Mouse (Mus musculus) cerebellum, adult 9-11 months (tissue): ENCODE results near the gene Cercam.
"Not testable (repeated sequence)": the region's sequence is repeated elsewhere in the genome, so short reads cannot be mapped to it uniquely, and the experiment has no call there.

Experiments used
- DNase-seq: peaks from one replicate; pipeline ENCODE4 v3.0.0; 2022

Cercam gene

DNA sequence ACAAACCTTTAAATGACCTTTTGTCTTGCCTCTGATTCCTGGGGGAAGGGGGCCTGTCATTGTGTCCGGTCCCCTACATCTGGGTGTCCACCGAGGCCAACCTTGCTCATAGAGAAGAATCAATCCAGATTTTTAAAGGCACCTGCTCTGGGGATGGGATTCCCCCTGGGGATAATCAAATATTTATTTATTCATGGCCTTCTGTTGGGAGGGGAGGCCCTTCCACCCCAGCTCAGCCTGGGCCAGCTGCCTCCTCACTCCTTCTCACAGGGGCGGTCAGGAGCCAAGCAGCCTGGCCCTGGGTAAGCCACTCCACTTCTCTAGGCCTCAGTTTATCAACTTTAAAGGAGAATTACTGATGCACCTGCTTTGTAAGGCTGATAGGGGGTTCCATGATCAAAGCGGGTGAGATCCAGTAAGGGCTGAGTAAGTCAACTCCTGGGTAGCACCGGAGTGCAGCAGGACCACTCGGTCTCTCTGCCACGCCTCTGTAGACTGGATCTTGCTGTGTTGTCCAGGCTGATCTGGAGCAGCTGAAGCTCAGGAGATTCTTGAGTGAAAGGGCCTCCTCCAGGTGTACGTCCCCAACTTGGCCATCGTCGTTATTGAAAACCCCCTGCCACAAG, 13.3 kb upstream of the Cercam start:
- no peak for DNase-seq

- DNase-seq = peak; percentile 48
Measured at GRCm38 (mm10) chr2:29856451-29857260, 12.3 kb upstream of the Cercam start.

DNA sequence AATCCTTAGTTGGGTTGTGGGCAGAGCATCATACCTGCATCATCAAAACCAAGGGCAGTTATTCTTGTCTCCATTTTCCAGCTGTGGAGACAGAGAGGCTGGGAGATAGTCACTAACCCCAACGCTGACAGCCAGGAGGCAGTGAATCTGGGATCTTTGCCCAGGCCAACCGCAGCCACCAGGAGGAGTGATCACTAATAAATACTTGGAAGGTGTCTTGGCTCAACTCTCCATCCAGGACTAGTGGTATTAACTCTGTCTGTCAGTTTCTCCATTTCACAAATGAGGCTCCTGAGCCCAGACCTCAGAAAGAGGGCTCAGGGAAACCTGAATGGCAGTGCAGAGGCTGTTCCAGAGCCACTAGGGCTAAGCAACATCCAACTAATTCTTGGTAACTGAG, 11.6 kb upstream of the Cercam start:
- DNase-seq = no peak

DNA sequence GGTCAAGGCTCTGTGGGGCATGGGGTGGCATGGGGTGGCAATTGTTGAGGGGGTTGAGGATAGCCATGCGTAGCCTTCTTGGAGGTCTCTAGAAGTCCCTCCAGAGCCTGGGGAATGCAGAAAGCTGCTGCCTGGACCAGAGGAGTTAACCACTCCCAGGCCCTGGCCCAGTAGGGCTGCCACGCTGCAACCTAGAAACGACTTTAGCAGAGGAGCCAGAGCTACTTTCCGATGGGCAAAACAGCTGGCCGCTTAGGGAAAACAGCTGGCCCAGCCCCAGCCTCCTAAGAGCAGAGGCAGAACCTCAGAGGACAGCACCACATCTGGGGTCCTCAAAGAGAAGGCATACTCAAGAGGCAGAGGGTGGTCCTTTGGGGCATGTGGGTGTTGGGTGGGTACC, 11.0 kb upstream of the Cercam start:
- no peak for DNase-seq

DNA sequence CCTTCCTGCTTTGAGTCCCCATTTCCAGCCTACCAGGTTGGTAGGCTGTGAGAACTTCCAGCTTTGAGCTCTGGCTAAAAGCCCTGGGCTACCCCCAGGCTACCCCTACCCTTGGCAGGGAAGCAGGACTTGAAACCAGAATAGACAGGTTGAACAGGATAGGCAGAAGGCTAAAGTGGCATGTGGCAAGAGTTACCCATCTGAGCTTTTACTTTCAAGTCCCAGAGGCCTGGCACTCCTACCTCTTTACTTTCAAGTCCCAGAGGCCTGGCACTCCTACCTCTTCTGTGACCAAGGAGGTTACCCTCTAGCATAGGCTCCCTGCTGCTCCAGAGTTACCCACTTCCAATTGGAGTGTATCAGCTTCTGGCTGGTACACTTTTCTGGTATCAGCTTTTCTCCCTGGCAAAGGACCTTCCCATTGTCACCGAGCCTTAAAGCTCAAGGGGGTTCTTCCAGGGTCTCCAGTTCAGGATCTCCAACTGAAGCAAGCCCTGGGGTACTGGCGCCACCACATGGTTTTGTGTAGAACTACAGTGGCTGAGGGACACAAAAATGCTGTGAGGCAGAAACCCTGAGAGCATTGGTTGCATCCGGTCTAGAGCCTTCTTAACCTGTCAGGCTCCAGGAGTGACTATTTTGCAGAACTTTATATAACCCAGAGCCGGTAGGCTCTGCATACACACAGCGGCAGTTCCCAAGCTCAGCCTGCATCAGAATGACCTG, 10.1 kb upstream of the Cercam start:
- DNase-seq = no peak

GRCm38 (mm10) chr2:29865125-29865524, 3.8 kb upstream of the Cercam start:
- DNase-seq = no peak

DNA sequence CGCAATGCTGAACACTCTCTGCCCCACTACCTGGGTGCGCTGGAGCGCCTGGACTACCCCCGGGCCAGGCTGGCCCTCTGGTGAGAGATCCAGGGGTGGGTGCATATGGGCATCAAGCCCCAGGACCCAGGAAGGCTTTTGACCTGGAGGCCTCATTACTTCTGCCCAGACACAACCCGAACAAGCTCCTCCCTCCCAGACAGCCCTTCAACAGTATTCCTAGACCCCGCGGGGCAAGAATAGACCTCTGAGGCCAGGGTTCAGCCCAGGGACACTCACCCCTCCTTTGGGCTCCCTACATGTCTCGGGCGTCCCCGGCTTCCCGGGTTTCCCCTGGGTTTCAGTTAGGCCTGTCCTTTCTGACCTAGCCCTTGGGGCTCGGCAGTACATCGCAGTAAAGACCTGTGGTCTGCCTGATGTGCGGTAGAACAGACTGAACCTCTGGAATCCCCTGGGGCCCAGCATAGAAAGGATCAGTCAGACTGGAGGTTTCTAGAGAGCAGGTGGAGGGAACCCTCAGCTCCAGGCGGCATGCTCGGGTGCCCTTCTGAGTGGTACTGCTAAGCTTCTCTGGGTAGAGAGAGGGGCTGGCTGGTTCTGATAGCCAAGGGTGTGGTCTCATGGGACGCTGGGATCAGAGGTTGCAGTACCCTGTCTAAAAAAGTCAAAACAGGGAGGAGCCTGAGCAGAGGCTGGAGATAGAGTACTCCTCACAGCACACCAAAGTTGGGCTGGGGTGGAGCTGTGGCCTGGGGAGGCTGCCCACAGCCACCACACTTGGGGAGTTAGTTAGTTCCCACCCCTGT, 885 bp downstream of the Cercam start:
- no peak for DNase-seq

DNA sequence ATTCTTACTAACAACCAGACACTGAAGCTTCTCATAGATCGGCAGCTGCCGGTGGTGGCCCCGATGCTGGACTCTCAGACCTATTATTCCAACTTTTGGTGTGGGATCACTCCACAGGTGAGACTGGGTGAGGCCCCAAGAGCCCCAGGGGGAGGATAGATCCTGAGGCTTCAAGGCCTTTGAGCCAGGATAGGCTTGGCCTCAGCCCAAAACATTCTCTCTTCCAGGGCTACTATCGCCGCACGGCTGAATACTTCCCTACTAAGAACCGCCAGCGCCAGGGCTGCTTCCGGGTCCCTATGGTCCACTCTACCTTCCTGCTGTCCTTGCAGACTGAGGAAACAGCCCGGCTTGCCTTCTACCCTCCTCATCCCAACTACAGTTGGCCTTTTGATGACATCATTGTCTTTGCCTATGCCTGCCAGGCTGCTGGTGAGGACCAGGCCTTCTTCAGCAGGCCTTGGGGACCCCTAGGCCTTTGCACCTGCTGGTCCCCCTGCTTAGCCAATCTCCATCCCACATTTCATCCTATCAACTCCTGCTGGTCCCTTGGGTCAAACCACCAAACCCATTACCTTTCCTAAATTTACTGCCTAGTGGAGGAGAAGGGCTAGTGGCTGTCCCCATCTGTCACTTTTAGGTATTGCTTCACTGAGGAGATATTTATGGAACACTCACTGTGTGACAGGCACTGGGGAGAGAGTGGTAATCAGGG, 3.8 kb downstream of the Cercam start:
- peak; percentile 78 for DNase-seq

GRCm38 (mm10) chr2:29873801-29874200, 4.8 kb downstream of the Cercam start:
- DNase-seq = no peak

DNA sequence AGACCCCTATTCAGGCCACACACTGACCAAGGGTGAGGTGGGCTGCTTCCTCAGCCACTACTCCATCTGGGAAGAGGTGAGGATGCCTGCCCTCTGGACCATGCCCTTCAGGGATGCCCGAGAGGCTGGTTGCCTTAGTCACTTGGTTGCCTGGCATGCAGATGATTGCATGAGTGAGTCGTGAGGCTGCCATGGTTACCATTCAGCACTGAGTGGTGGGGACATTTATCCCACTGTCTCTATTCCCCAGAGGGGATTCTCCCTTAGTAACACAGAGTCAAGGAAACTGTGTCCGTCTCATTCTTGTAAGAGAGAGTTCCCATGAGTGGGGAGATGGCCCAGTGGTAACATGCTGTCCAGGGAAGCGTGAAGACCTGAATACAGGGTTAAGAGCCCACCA, 9.1 kb downstream of the Cercam start:
- DNase-seq = no peak

DNA sequence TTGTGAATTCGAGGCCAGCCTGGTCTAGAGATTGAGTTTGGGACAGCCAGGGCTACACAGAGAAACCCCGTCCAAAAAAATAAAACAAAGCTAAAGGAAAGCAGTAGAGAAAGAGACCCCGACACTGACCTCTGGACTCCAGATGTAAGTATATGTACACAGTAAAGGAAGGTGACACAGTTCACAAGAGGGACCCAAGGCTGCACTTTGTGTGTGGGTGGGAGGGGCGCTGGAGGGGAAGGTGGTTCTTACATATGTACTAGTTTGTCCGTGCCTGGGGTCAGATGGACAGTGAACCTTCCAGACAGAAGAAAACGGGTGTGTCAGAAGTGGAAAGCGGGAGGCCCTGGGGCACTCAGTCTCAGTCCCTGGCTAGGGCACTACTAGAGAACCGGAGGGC, 10.2 kb downstream of the Cercam start:
- no peak for DNase-seq

GRCm38 (mm10) chr2:29879964-29880830, 11.2 kb downstream of the Cercam start:
- DNase-seq = peak; percentile 36

GRCm38 (mm10) chr2:29886659-29887292, 17.8 kb downstream of the Cercam start:
- DNase-seq = not testable (repeated sequence)

GRCm38 (mm10) chr2:29889066-29889944, 20.3 kb downstream of the Cercam start, which contains the start of gene Odf2:
TSS of gene Odf2 (plus strand) at chr2:29889221.
- DNase-seq = peak; percentile 99

- peak; percentile 94 for DNase-seq
Measured at GRCm38 (mm10) chr2:29889991-29890833, 21.2 kb downstream of the Cercam start.

- peak; percentile 81 for DNase-seq
Measured at GRCm38 (mm10) chr2:29891773-29892172, 22.8 kb downstream of the Cercam start.

DNA sequence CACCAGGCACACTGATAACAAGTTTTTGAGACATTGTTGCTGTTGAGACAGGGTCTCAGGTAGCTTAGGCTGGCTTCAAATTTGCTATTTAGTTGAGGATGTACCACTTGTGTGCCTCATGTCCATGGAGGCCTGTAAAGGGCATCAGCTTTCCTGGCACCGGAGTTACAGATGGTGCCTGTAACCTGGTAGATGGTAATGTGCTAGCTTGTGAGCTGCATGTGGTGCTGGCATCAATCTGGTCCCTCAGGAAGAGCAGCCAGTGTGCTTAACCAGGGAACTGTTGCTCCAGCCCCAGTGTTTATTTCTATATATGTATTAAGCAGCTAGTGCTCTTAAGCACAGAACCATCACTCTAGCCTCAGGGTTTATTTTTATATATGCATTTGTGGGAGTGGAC, 27.1 kb downstream of the Cercam start:
- peak; percentile 68 for DNase-seq

- DNase-seq = no peak
Measured at GRCm38 (mm10) chr2:29897366-29897765, 28.4 kb downstream of the Cercam start.

- no peak for DNase-seq
Measured at GRCm38 (mm10) chr2:29898081-29898480, 29.1 kb downstream of the Cercam start.
